Mouse (Mus musculus) intestine, postnatal 0 days (tissue): ENCODE measurements at regions not wholly inside any gene's neighbourhood (a gene's known extent, or its start where the extent isn't known, plus 50 kb on each side); places are given as distances from the start of the nearest gene placed in this dataset.

Experiments
- ATAC-seq: fragments of 200-750 bp; cut with Nextera tagmentation; 2 replicates; pipeline ENCODE4 v1.8.0; 2017; ENCODE audit warnings: mild to moderate bottlenecking, moderate TSS enrichment, moderate library complexity
- H3K27ac ChIP-seq: fragments of 300-500 bp; sonication (generic); 2 replicates; pipeline ENCODE4 v1.5.1; 2014; ENCODE audit warnings: mild to moderate bottlenecking, low read depth, low read length, moderate library complexity
- H3K27me3 ChIP-seq: fragments of 300-500 bp; sonication (generic); replicated peaks from 2 replicates; pipeline ENCODE4 v1.6.1; 2014; ENCODE audit warnings: low read length, mixed read lengths; ENCODE audit not compliant: control insufficient read depth, insufficient read depth
- H3K36me3 ChIP-seq: fragments of 300-500 bp; sonication (generic); 2 replicates; pipeline ENCODE4 v1.6.1; 2014; ENCODE audit warnings: mild to moderate bottlenecking, moderate library complexity; ENCODE audit not compliant: control insufficient read depth, insufficient read depth
- H3K4me1 ChIP-seq: fragments of 300-500 bp; sonication (generic); replicated peaks from 2 replicates; pipeline ENCODE4 v1.6.1; 2014; ENCODE audit warnings: antibody characterized with exemption, low read length, mixed read lengths; ENCODE audit not compliant: control insufficient read depth, insufficient read depth
- H3K4me2 ChIP-seq: fragments of 300-500 bp; sonication (generic); replicated peaks from 2 replicates; pipeline ENCODE4 v1.6.1; 2014; ENCODE audit warnings: low read depth, mild to moderate bottlenecking, moderate library complexity
- H3K4me3 ChIP-seq: fragments of 300-500 bp; sonication (generic); 2 replicates; pipeline ENCODE4 v1.5.1; 2014; ENCODE audit warnings: low read depth, low read length
- H3K9ac ChIP-seq: fragments of 300-500 bp; sonication (generic); 2 replicates; pipeline ENCODE4 v1.6.1; 2014; ENCODE audit warnings: mild to moderate bottlenecking, low read depth, low read length
- H3K9me3 ChIP-seq: fragments of 300-500 bp; sonication (generic); 2 replicates; pipeline ENCODE4 v1.6.1; 2016; ENCODE audit warnings: mixed run types; ENCODE audit not compliant: control insufficient read depth
- CTCF ChIP-seq: sonication (generic); IDR thresholded peaks from 2 replicates; pipeline ENCODE4 v1.5.1; 2016; ENCODE audit warnings: low read depth, mild to moderate bottlenecking, control low read depth, antibody characterized with exemption, moderate library complexity
- whole genome bisulfite sequencing: fragments of 180-500 bp; shearing (Covaris S2); extraction: QIAGEN DNeasy Blood & Tissue Kit; methylation state at CpG from one replicate; pipeline ENCODE4 v1.1.7; 2014; 5-methylcytosine and 5-hydroxymethylcytosine counted together

DNA sequence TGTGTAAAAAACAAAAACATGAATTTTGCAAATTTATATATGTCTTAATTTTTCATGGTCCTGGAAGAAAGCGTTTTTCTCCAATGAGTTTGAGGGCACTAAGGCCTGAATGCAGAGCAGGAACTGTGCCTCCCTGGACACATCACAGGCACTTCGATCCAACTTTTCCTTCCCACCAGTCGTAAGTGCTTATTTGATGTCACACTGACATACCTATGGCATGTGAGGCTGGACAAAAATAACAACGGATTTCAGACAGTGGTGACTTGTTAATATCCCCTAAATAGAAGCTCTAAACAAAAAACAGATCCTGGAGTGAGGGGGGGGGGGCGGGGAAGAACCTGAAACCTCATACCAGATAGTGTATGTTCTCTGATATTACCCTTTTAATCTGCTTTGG lies 1541.9 kb upstream of the Flrt2 start:
- H3K27ac ChIP-seq, result no peak overlapping the region
- no peak for TF ChIP-seq CTCF
- no peak overlapping the region for H3K4me2 ChIP-seq
- no peaks in the 10 kb centered on the region for H3K9me3 ChIP-seq
- H3K4me1 ChIP-seq, result no peaks in the 10 kb centered on the region
- 75% methylated on average over 5 of the region's 5 CpGs for WGBS
- H3K9ac ChIP-seq, result no peak overlapping the region
- no peak for ATAC-seq
- H3K27me3 ChIP-seq, result no peaks in the 10 kb centered on the region
- H3K36me3 ChIP-seq, result no peaks in the 10 kb centered on the region
- H3K4me3 ChIP-seq, result no peak overlapping the region

DNA sequence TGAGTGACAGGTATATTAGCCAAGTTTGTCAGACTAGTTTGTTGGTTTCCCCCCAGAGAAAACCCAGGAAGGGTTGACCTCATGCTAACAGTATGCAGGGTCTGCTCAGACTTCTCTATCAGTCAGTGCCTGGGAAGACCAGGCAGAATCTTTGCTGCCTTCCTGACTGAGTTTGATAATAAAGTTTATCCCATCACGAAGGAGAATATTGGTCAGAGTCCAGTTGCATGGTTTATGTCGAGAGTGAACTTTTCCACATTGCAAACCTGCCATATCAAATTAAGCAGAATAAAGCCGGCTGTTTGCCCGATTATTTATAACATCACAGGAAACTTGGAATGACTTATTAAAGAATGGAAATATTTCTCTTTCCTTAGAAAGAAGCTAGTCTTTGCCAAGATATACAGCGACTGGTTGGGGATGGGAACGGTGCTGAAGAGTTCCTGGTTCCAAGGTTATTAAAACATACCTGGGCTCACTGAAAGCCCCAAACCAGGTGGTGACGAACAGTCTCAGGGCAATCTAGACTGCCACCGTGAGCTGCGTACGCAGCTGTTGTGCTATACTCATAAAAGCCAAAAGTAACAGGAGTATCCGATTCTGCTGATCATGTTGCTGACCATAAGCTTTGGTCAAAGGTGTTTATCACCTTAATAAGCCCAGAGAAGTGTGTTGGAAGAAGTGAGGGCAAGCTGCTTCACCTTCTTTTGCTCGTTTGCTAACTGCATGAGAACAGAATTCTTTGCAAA lies 1536.7 kb upstream of the Flrt2 start:
- Histone ChIP-seq H3K4me3 (no peak overlapping the region), H3K36me3 (no peaks in the 10 kb centered on the region), H3K9ac (no peak overlapping the region), H3K27ac (no peak overlapping the region), H3K4me2 (no peak overlapping the region), H3K4me1 (no peaks in the 10 kb centered on the region), H3K9me3 (no peaks in the 10 kb centered on the region), H3K27me3 (no peaks in the 10 kb centered on the region)
- ATAC-seq, result no peak
- 58% methylated on average over 12 of the region's 12 CpGs for WGBS
- no peak for TF ChIP-seq CTCF

DNA sequence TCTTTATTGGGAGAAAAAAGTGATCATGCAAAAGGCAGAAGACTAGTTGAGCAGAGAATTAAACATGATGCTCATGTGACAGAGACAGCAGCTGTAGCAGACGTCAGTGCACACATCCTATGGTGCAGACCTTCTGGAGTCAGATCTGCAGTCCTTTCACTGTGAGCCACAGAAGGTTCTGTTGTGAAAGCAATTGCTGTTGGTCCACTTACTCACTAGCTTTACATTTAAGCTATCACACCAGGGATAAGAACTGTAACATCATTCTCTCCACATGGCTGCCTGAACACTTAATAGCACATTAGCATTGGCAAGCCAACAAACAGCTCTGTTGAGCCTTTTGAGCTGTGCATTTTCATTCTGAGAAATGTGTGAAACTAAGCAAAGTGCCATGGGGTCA lies 1509.7 kb upstream of the Flrt2 start:
- H3K36me3 ChIP-seq, result no peaks in the 10 kb centered on the region
- H3K9me3 ChIP-seq, result no peaks in the 10 kb centered on the region
- H3K4me1 ChIP-seq, result no peaks in the 10 kb centered on the region
- no peak overlapping the region for H3K27ac ChIP-seq
- H3K4me3 ChIP-seq, result no peak overlapping the region
- 39% methylated on average over 1 of the region's 1 CpGs for WGBS
- H3K4me2 ChIP-seq, result no peak overlapping the region
- ATAC-seq, result no peak
- no peaks in the 10 kb centered on the region for H3K27me3 ChIP-seq
- no peak overlapping the region for H3K9ac ChIP-seq
- no peak for TF ChIP-seq CTCF

DNA sequence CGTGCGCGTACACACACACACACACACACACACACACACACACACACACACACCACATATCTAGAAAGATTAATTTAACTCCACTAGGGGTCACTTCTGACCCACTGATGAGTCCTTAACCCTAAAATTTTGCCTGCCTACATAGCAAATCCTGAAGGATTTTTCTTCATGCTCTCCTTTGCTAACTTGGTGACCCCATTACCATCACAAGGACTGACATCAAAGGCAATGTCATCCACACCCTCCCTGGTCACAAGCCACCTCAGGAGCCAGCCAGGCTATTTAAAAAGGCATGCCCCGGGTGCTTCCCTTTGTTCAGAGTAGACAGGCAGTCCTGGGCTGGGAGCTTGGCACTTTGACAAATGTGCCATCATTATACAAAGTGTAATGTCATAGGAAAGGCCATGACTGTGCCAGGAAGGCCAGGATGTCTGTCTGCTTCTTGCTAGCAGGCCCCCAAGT lies 1501.4 kb upstream of the Flrt2 start:
- Histone ChIP-seq H3K4me3 (no peak overlapping the region), H3K4me1 (no peaks in the 10 kb centered on the region), H3K9me3 (no peaks in the 10 kb centered on the region), H3K4me2 (no peak overlapping the region), H3K27me3 (no peaks in the 10 kb centered on the region), H3K9ac (no peak overlapping the region), H3K36me3 (no peaks in the 10 kb centered on the region), H3K27ac (no peak overlapping the region)
- 78% methylated on average over 4 of the region's 4 CpGs for WGBS
- TF ChIP-seq CTCF, result peak; percentile 42
- ATAC-seq, result no peak

DNA sequence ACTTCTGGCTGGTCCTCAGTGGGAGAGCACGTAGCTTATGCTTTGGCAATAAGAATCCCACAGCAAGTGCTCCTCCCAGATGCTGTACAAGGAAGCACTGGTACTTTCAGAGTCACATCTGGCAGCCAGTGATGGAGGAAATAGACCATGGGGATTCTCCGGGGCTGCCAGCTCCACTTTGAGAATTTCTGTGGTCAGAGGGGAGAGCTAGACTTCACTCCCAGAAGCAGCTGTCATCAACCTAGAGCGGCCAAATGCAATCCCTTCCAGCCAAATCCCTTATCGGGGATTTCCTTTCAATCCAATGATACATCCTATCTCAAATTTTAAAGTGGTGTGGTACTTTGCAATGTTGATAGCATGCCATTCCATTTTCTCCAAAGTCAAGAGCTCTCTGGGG lies 1474.1 kb upstream of the Flrt2 start:
- H3K27me3 ChIP-seq, result no peaks in the 10 kb centered on the region
- ATAC-seq, result no peak
- H3K9me3 ChIP-seq, result no peaks in the 10 kb centered on the region
- TF ChIP-seq CTCF, result no peak
- no peaks in the 10 kb centered on the region for H3K36me3 ChIP-seq
- no peak overlapping the region for H3K4me3 ChIP-seq
- no peaks in the 10 kb centered on the region for H3K4me1 ChIP-seq
- H3K4me2 ChIP-seq, result no peak overlapping the region
- WGBS, result 78% methylated on average over 4 of the region's 4 CpGs
- H3K9ac ChIP-seq, result no peak overlapping the region
- no peak overlapping the region for H3K27ac ChIP-seq

DNA sequence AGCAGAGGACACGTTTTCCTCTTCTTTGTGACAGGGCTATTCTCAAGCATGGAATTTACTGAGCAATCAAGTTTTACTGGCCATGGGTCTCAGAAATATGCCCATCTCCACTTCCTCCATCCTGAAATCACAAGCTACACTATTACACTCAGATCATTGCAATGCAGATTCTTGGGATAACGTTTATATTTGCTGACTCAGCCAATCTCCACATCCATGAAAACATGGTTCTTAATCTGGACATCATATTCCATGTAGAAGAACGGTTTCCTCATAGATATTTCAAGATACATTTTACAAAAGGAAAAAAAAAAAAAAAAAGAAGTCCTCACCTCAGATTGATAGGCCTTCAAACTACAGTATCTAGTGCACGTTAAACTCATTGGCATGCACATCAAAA lies 1462.1 kb upstream of the Flrt2 start:
- no peak for ATAC-seq
- H3K9ac ChIP-seq, result no peak overlapping the region

More for the DNA sequence above, 1462.1 kb upstream of the Flrt2 start:
- Histone ChIP-seq H3K4me3 (no peak overlapping the region), H3K36me3 (no peaks in the 10 kb centered on the region), H3K27ac (no peak overlapping the region), H3K4me2 (no peak overlapping the region), H3K9me3 (no peaks in the 10 kb centered on the region), H3K27me3 (no peaks in the 10 kb centered on the region), H3K4me1 (no peaks in the 10 kb centered on the region)
- TF ChIP-seq CTCF, result no peak
- WGBS, result 79% methylated on average over 4 of the region's 4 CpGs
